Mouse (Mus musculus): ENCODE measurements at regions not wholly inside any gene's neighbourhood (a gene's known extent, or its start where the extent isn't known, plus 50 kb on each side); places are given as distances from the start of the nearest gene placed in this dataset.

- WGBS, result 74% methylated on average over 4 of the region's 4 CpGs
- no peaks in the 10 kb centered on the region for H3K27me3 ChIP-seq (replicated peaks)
- no peak overlapping the region for H3K4me3 ChIP-seq (replicated peaks)
- no peaks in the 10 kb centered on the region for H3K9me3 ChIP-seq
- no peaks in the 10 kb centered on the region for H3K4me1 ChIP-seq (replicated peaks)
- no peak overlapping the region for H3K4me2 ChIP-seq (replicated peaks)
- ATAC-seq, result no peak
- no peaks in the 10 kb centered on the region for H3K36me3 ChIP-seq
- H3K27ac ChIP-seq, result no peak overlapping the region
- no peak overlapping the region for H3K9ac ChIP-seq
These were observed 140.1 kb upstream of the Tmpo start for GRCm38 (mm10) chr10:91321226-91321625.

DNA sequence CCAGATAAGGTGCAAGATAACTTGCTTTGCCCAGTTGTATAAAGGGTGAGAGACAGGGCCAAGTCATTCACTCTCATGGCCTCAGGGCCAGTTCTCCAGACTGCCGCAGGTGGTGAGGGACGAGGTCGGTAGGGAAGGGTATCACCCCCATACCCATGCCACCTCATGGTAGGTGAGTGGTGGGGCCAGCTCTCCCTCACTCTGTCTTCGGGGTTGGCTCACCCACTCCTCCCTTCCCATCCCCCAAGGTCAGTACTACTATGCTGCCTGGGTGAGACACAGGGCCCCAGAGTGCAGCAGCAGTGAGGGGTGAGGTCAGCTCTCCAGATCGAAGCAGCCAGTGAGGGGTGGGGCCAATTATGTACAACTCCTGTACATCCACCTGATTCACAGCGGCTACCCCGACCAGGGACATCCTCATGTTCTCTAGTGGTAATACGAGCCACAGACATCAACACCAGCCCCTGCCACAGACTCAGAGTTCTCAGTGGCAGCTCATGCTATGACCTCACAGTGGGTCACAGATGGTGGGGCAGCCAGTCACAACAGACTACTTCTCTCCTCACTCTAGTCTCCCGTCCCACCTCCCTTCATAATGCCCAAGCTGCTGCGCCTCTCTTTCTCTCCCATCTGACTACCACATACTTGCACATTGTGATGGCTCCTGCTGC lies 138.5 kb upstream of the Tmpo start:
- ATAC-seq, result no peak
- no peak overlapping the region for H3K4me2 ChIP-seq (replicated peaks)
- H3K27me3 ChIP-seq (replicated peaks), result no peaks in the 10 kb centered on the region
- no peaks in the 10 kb centered on the region for H3K36me3 ChIP-seq
- no peak overlapping the region for H3K27ac ChIP-seq
- no peaks in the 10 kb centered on the region for H3K9me3 ChIP-seq
- 79% methylated on average over 10 of the region's 10 CpGs for WGBS
- no peak overlapping the region for H3K9ac ChIP-seq
- H3K4me3 ChIP-seq (replicated peaks), result no peak overlapping the region
- no peaks in the 10 kb centered on the region for H3K4me1 ChIP-seq (replicated peaks)

- ATAC-seq, result no peak
- Histone ChIP-seq H3K9me3 (no peaks in the 10 kb centered on the region), H3K9ac (no peak overlapping the region), H3K4me3 (replicated peaks) (no peak overlapping the region), H3K36me3 (no peaks in the 10 kb centered on the region), H3K4me2 (replicated peaks) (no peak overlapping the region), H3K27me3 (replicated peaks) (no peaks in the 10 kb centered on the region), H3K4me1 (replicated peaks) (no peaks in the 10 kb centered on the region), H3K27ac (no peak overlapping the region)
- 82% methylated on average over 1 of the region's 1 CpGs for WGBS
These were observed 133.3 kb upstream of the Tmpo start for GRCm38 (mm10) chr10:91314441-91314840.

GRCm38 (mm10) chr10:91313316-91313715 lies 132.2 kb upstream of the Tmpo start:
- Histone ChIP-seq H3K4me2 (replicated peaks) (no peak overlapping the region), H3K27me3 (replicated peaks) (no peaks in the 10 kb centered on the region), H3K9me3 (no peaks in the 10 kb centered on the region), H3K4me3 (replicated peaks) (no peak overlapping the region), H3K4me1 (replicated peaks) (no peaks in the 10 kb centered on the region), H3K36me3 (no peaks in the 10 kb centered on the region), H3K27ac (no peak overlapping the region), H3K9ac (no peak overlapping the region)
- ATAC-seq, result no peak
- WGBS, result 36% methylated on average over 3 of the region's 3 CpGs

DNA sequence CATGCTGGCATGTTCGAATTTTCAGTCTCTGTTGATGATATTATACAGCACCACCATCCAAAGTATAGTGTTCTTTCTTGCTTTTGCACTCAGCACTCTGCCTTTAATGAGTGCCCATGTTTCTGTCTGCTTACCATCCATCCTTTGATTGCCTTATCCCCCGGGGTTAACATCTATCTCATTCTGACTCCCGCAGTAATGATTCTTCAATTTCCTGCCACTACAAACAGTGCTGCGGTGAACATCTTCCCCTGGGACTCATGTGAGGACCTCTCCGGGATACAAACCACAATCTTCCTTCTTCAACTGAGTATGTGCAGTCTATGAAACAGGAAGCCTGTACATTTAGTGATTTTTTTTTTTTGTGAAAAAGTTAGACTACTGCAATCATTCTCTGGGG lies 131.8 kb upstream of the Tmpo start:
- Histone ChIP-seq H3K4me3 (replicated peaks) (no peak overlapping the region), H3K36me3 (no peaks in the 10 kb centered on the region), H3K9me3 (no peaks in the 10 kb centered on the region), H3K27me3 (replicated peaks) (no peaks in the 10 kb centered on the region), H3K9ac (no peak overlapping the region), H3K4me1 (replicated peaks) (no peaks in the 10 kb centered on the region), H3K27ac (no peak overlapping the region), H3K4me2 (replicated peaks) (no peak overlapping the region)
- 67% methylated on average over 5 of the region's 5 CpGs for WGBS
- no peak for ATAC-seq

DNA sequence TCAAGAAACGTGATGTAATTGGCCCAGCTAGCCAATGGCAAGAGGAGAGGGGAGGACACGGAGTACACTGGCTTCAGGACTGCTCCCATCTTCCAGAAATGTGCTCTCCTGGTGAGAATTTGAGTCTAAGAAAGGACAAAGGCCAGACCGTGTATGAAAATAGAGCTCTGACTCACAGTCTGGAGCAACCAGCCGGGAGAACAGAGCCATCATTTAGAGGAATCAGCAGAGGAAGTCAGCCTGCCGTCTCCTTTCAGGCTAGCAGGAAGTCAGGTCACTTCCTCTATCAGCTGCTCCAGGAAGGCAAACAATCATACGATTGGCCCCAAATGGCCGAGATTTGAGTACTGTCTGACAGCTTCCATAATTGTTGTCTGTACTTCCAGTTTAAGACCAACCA lies 119.0 kb upstream of the Tmpo start:
- Histone ChIP-seq H3K4me1 (replicated peaks) (no peaks in the 10 kb centered on the region), H3K4me2 (replicated peaks) (no peak overlapping the region), H3K27me3 (replicated peaks) (no peaks in the 10 kb centered on the region), H3K27ac (no peak overlapping the region), H3K9ac (no peak overlapping the region), H3K4me3 (replicated peaks) (no peak overlapping the region), H3K9me3 (no peaks in the 10 kb centered on the region), H3K36me3 (no peaks in the 10 kb centered on the region)
- ATAC-seq, result no peak
- 61% methylated on average over 7 of the region's 7 CpGs for WGBS

DNA sequence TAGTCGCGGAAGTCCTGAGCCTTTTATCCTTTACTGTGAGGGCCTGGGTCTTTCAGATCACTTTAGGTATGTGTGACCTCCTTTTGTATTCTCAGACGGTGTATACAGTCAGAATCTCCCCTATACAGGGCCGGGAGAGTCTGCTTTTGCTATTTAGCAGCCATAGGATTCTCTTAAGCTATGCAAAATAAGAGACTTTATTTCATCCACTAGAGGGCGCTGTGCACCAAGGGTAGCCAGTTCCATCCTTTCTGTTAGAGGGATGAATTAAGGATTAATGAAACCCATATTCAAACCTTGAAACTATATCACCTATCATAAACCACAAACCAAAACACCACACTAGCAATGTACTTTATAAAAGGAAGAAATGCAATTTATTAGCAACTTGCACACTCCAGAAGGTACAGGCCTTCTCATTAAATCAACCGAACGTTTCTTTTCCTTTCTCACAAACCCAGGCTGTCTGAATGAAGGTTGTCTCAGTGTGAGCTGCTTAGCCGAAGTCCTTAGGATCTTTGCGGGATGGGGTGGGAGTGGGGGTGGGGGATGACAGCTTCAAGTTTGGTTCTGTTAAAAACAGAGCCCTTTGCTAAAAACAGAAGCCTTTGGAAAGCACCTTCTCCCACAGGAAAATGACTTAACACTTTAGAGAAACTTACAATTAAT lies 116.8 kb upstream of the Tmpo start:
- H3K27ac ChIP-seq, result no peak overlapping the region
- H3K4me3 ChIP-seq (replicated peaks), result no peak overlapping the region
- H3K4me1 ChIP-seq (replicated peaks), result no peaks in the 10 kb centered on the region
- no peak overlapping the region for H3K4me2 ChIP-seq (replicated peaks)
- H3K9ac ChIP-seq, result no peak overlapping the region
- ATAC-seq, result peak; percentile 43; the same call in 1 of the 2 replicates
- no peaks in the 10 kb centered on the region for H3K27me3 ChIP-seq (replicated peaks)
- H3K9me3 ChIP-seq, result no peaks in the 10 kb centered on the region
- WGBS, result 34% methylated on average over 9 of the region's 9 CpGs
- no peaks in the 10 kb centered on the region for H3K36me3 ChIP-seq

- H3K27me3 ChIP-seq (replicated peaks), result no peaks in the 10 kb centered on the region
- no peaks in the 10 kb centered on the region for H3K4me1 ChIP-seq (replicated peaks)
- no peak overlapping the region for H3K4me2 ChIP-seq (replicated peaks)
- H3K27ac ChIP-seq, result no peak overlapping the region
- no peaks in the 10 kb centered on the region for H3K9me3 ChIP-seq
- no peak overlapping the region for H3K4me3 ChIP-seq (replicated peaks)
- no peak for ATAC-seq
- H3K9ac ChIP-seq, result no peak overlapping the region
- H3K36me3 ChIP-seq, result no peaks in the 10 kb centered on the region
- 84% methylated on average over 8 of the region's 8 CpGs for WGBS
These were observed 114.2 kb upstream of the Tmpo start for GRCm38 (mm10) chr10:91295345-91295744.

DNA sequence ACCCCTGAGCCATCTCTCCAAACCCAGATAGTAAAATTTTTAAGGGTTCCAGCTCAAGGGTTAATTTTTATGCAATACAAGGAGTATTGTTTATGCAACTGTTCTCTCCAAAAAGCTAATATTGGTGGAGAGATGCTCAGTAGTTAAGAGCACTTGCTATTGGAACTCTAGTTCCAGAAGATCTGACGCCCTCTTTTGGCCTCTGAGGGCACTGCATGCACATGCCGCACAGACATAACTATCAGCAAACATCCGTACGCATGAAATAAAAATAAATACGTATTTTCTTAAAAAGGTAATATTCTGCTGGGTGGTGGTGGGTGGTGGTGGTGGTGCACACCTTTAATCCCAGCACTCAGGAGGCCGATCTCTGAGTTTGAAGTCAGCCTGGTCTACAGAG lies 112.1 kb upstream of the Tmpo start:
- no peaks in the 10 kb centered on the region for H3K27me3 ChIP-seq (replicated peaks)
- H3K4me3 ChIP-seq (replicated peaks), result no peak overlapping the region
- H3K36me3 ChIP-seq, result no peaks in the 10 kb centered on the region
- no peaks in the 10 kb centered on the region for H3K9me3 ChIP-seq
- H3K4me2 ChIP-seq (replicated peaks), result no peak overlapping the region
- H3K27ac ChIP-seq, result no peak overlapping the region
- 85% methylated on average over 6 of the region's 6 CpGs for WGBS
- no peak overlapping the region for H3K9ac ChIP-seq
- no peaks in the 10 kb centered on the region for H3K4me1 ChIP-seq (replicated peaks)
- no peak for ATAC-seq

GRCm38 (mm10) chr10:91284259-91284658 lies 103.1 kb upstream of the Tmpo start:
- WGBS, result 91% methylated on average over 9 of the region's 9 CpGs

GRCm38 (mm10) chr10:91270955-91271741 lies 90.0 kb upstream of the Tmpo start:
- 18% methylated on average over 14 of the region's 14 CpGs for WGBS

More at GRCm38 (mm10) chr10:91284259-91284658, 103.1 kb upstream of the Tmpo start:
- Histone ChIP-seq H3K36me3 (no peaks in the 10 kb centered on the region), H3K27ac (no peak overlapping the region), H3K4me1 (replicated peaks) (no peaks in the 10 kb centered on the region), H3K9me3 (no peaks in the 10 kb centered on the region), H3K27me3 (replicated peaks) (no peaks in the 10 kb centered on the region), H3K9ac (no peak overlapping the region), H3K4me2 (replicated peaks) (no peak overlapping the region), H3K4me3 (replicated peaks) (no peak overlapping the region)
- no peak for ATAC-seq

DNA sequence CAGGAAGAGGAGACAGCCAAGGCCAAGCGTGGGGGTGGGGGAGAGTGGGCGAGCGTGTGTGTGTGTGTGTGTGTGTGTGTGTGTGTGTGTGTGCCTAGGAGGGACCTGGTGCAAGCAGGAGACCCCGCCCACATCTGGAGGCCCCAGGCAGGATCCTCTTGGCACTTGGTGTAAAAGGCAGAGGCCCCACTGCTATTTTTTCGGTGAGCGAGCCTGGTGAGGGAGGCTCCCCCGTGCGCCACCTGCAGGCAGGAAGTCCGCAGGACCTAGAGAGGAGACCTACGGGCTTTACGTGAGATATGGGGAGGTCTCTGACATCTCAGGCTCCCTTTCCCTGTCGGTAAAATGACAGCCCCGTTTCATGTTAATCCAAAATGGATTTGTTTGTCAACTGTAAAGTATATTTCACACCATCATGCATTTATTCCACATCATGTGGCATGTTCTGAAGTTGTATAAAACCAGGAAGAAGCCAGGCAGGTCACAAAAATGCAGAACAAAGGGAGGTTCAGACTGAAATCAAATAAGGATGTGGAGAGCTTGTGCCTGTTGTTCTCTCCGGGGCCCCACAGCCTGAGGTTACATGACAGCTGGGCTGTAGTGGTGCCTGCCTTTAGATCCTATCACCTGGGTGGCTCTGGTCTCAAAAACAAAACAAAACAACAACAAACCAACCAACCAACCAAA lies 89.3 kb upstream of the Tmpo start:
- peak; percentile 88 for ATAC-seq

More at GRCm38 (mm10) chr10:91270955-91271741, 90.0 kb upstream of the Tmpo start:
- peak; percentile 82 for ATAC-seq
- Histone ChIP-seq H3K4me1 (replicated peaks) (no peaks in the 10 kb centered on the region), H3K9me3 (no peaks in the 10 kb centered on the region), H3K4me2 (replicated peaks) (peak overlapping the region; percentile 32), H3K36me3 (no peaks in the 10 kb centered on the region), H3K4me3 (replicated peaks) (no peak overlapping the region), H3K27me3 (replicated peaks) (no peaks in the 10 kb centered on the region), H3K9ac (0 out of 2 replicates have a peak overlapping the region, but pooled peaks have one; percentile 21), H3K27ac (no peak overlapping the region)

More for the DNA sequence above, 89.3 kb upstream of the Tmpo start:
- no peaks in the 10 kb centered on the region for H3K27me3 ChIP-seq (replicated peaks)
- H3K9me3 ChIP-seq, result no peaks in the 10 kb centered on the region
- no peak overlapping the region for H3K27ac ChIP-seq
- 14% methylated on average over 14 of the region's 14 CpGs for WGBS
- peak overlapping the region; percentile 33 for H3K4me2 ChIP-seq (replicated peaks)
- H3K4me1 ChIP-seq (replicated peaks), result no peaks in the 10 kb centered on the region
- H3K36me3 ChIP-seq, result no peaks in the 10 kb centered on the region
- H3K9ac ChIP-seq, result no peak overlapping the region
- no peak overlapping the region for H3K4me3 ChIP-seq (replicated peaks)

All from intestine, embryonic 15.5 days (tissue).